Mouse (Mus musculus) 3T3-L1 (cell line): ENCODE measurements around the gene OR5BS1P.
A peak's percentile ranks its signal among the peaks of the same experiment; 100 is the strongest.
"Not testable (repeated sequence)": the region's sequence is repeated elsewhere in the genome, so short reads cannot be mapped to it uniquely, and the experiment has no call there.

Experiments used
- DNase-seq: peaks from one replicate; pipeline ENCODE4 v3.0.0-alpha.2; 2015; ENCODE audit warnings: low read depth, low spot score

The OR5BS1P gene

DNA sequence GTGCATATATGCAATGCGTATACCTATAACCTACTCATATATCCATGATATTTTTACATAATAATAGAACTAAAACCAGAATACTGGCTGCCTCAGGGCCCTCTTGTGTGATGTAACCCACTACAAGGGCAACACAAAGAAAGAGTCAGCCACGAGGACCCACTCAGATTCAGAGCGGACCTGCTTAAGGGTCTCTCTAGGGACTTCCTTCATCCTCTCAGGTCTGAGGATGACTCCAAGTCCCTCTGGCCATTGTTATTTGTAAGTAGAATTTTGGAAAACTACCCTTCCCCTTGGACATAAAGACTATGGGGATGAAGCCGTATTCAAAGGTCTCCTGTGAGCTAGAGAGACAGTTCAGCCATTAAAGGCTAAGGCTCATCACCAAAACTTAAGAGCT is at the start of gene OR5BS1P:
Gene OR5BS1P (plus strand): TSS at position 301 of the 400 bp plus-strand sequence.
- no peak for DNase-seq

DNA sequence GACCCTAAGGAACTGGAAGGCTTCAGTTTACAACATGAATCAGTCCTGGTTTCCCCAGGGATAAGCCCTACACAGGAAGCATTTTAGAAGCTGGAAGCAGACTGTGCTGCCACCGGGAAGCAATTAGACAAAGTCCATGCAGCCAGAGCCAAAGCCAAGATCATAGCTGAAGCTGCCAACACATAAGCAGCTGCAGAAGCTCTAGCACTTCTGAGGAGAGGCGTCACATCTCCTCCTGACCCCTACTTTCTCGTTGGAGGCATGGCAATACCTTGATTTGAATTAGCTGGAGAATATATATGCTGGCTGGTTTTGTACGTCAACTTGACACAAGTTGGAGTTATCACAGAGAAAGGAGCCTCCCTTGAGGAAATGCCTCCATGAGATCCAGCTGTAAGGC is 48.8 kb upstream of the OR5BS1P start:
- no peak for DNase-seq

DNA sequence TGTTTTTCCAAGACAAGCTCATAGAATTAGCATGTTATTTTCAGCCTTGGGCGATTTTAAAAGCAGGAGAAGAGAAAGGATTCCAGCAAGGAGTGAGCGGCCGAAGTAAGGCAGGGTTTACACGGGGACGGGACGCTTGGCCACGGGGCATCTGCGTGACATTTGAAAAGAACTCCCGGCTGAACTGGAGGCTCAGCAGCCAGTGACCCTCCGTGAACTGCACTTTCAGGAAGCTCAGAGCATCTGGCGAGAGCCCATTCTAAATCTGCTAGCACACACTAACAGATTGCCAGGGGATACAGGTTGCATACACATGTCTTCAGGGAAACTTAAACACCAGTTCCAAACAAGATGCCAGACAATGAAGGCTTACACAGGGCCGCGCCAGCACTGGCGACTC is 45.4 kb upstream of the OR5BS1P start:
- no peak for DNase-seq

DNA sequence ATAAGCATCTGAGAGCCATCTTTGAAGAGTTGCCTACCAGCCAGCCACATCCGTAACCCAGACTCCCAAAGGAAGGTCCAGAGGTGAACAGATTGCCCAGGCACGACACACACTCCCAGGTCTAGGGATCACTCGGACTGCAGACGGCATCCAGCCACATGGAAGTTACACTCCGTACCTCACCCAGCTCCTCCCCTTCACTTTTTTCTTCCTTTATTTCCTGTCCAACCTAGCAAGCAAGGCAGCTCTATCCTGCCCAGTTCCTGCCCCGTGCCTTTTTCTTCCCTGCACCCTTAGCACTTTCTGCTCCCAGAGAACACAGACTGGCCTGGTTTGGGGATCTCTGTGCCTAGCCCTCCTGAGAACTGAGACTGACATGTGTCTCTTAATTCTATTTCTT is 44.9 kb upstream of the OR5BS1P start:
- no peak for DNase-seq

DNA sequence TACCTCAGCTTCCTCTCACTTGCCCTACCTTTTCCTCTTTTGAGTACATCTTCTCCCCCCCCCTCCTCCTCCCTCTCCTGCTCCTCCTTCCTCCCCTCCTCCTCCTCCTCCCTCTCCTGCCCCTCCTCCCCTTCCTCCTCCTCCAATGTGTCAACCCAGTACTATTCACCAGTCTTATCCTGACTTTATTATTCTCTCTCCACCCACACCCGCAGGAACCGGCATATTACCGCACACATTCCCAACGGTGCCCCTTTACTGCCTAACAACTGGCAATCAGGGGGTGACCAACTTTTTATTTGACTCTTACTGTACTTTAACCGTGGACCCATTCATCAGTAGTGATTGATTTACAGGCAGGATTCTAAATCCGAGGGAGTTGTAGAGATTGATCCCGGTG is 44.5 kb upstream of the OR5BS1P start:
- no peak for DNase-seq

DNA sequence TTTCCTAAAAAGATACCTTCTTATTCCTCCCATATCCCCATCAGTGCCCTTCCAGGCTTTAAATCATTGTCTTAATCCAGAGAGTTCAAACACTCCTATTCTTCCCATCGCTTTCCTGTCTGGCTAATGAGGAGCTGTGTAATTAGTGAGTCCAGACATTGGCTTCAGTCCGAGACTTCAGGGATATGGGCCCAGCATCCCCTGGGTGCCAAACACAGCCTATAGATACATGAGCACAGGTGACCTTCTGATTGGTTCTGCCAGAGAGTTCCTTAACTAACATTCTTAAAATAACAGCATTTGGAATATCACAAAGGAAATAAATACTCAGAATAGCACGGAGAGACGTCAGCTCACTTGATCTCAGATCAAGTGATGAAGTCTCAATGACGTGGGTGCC is 38.8 kb upstream of the OR5BS1P start, which contains the start of gene Olfr282:
Gene Olfr282 (plus strand): TSS at position 301 of the 400 bp plus-strand sequence.
- DNase-seq: not testable (repeated sequence)

DNA sequence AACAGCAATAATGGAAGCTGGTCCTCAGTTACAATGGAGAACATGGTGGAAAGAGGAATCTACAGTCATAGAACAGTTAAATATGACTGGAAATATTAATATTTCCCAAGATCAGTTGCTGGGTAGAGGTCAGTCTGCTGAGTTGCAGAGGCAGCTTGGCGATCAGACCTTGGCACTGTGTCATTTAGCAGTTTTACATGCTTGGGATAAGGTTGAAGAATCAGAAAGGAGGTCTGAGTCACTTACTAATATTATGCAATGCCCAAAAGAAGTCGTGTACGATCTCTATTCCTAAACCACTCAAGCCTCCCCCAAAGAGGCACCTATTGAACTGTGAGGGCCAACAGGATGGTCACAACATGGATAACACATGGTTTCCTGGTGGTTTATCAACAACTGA is 25.1 kb upstream of the OR5BS1P start:
- no peak for DNase-seq

DNA sequence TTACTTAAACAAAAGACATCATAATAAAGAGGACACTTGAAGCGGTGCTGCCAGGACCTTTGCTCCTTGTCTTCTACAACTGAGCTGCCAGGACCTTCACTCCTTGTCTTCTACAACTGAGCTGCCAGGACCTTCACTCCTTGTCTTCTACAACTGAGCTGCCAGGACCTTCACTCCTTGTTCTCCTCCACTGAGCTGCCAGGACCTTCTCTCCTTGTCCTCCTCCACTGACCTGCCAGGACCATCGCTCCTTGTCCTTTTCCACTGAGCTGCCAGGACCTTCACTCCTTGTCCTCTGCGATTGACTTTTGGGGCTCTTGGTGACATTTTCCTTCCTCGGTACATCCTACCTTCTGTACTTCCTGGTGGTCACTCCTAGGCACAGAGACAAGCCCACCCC is 21.2 kb upstream of the OR5BS1P start:
- DNase-seq: no peak

DNA sequence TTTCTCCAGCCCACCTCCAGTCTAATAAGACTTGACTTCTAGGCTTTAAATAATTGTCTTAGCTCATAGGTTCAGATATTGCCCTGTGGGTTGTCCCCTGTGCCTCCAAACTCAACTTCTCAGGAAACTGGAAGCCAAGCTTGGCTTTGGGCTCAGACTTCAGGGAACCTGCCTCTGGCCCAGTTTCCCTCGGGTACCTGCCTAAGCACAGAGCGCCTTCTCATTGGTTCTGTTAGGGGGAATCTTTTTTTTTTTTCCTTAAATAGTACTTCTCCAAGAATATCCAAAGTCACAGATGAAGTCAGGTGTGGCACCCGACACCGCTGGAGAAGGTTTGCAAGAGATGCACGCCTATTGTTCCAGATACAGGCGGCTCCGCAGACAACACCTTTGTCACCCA is 17.4 kb upstream of the OR5BS1P start, which contains the start of gene Olfr281:
Gene Olfr281 (plus strand): TSS at position 301 of the 400 bp plus-strand sequence.
- DNase-seq: no peak

DNA sequence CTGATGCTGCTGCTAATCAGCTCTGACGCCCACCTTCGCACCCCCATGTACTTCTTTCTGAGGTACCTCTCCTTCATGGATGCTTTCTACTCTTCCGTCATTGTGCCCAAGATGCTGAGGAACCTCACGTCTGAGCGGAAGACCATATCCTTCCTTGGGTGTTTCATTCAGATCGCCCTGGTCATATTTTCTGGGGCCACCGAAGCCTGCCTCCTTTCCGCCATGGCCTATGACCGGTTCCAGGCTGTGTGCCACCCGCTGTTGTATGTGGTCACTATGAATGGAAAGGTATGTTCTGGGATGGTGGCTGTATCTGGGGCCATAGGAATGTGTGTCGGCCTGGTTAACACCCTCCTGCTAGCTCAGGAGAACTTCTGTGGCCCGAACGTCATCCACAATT is 1.8 kb downstream of the OR5BS1P start:
- DNase-seq: no peak

DNA sequence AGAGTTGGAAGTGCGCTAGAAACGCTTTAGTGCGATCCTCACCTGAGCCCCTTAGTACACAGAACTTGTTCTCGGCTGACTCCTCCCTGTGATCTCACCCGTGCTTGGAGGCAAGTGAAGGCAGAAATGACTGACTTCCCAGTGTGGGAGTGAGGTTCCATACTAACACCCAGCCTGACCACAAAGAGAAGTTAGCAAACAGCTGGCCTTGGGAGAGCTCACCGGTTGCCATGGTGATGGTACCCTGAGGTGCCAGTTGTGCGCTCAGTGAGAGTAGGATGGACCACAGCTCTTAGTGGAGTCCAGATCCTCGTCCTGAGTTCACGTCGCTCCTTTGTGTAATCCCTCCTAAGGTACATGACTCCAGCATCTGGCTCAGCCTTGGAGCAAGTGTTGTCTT is 5.3 kb downstream of the OR5BS1P start:
- no peak for DNase-seq

DNA sequence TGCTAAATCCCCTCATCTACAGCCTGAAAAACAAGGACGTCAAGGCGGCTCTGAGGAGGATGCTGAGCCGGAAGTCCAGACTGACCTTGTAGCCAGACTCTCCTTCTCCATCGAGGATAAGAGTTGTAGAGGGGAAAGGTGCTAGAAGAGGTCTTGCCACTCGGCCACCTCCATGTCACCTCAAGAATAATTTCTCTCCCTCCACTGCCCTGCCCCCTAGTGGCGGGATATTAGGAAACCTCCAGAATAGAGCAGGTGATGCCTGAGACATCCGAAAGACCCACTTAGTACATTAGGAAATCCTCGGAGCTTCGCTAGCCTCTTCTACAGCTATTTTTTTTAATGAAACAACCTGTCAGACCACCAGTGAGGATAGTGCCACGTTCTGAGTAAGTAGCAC is 5.7 kb downstream of the OR5BS1P start:
- DNase-seq: peak; percentile 44

DNA sequence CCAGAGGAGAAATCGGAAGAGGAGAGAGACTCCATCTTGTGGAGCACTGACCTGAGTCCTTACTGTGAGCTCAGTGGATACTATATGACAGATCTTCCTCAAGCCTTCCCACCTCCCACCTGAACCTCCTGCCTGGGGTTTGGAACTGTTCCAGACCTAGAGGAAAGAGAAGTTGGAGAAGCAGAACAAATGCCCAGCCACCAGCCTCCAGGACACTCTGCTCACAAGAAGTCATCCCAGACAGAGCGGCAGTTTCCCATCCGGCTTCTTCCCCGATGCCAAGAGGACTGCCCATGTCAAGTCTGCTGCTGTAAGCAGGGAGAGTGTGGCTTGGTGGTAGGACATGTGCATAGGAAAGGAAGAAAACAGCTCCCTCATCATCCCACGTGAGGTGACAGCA is 6.6 kb downstream of the OR5BS1P start:
- no peak for DNase-seq

DNA sequence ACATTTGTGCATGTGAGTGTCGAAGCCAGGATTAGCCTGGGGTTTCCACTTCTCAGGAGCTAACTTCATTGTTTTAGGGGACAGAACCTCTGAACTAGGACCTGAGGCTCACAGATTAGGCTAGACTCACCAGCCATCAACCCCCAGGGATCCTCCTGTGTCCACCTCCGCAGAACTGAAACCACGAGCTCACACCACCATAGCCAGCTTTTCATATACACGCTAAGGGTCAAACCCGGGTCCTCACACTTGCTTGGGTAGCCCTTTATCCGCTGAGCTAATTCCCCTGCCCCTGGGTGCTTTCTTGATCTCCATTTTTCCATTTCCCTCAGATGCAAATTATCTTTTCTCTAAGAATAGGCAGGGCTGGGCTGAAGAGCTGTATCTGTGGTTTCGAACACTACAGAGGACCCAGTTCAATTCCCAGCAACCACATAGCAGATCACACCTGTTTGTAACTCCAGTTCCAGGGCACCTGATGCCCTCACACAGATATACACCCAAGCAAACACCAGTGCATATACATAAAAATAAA is 9.9 kb downstream of the OR5BS1P start:
- DNase-seq: no peak

DNA sequence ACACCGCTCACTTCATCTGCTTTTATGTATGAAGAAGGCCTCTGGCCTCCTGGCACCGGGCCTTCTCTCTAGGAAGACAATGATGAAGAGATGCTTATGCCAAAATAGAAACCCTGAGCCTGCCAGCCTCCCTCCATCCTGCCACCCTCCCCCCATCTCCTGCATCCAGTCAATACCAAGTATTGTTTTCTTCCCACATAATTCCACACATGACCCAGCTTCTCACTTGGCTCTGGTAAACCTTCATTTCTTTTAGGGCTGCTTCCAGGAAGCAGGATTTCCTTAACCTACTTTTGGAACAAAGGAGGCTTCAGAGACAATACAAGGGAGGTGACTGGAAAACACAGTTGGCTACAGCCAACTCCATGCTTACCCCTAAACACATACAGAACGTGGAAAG is 13.0 kb downstream of the OR5BS1P start, which contains the start of gene Lalba:
Gene Lalba (minus strand): TSS at position 21 of the 400 bp plus-strand sequence.
- no peak for DNase-seq

DNA sequence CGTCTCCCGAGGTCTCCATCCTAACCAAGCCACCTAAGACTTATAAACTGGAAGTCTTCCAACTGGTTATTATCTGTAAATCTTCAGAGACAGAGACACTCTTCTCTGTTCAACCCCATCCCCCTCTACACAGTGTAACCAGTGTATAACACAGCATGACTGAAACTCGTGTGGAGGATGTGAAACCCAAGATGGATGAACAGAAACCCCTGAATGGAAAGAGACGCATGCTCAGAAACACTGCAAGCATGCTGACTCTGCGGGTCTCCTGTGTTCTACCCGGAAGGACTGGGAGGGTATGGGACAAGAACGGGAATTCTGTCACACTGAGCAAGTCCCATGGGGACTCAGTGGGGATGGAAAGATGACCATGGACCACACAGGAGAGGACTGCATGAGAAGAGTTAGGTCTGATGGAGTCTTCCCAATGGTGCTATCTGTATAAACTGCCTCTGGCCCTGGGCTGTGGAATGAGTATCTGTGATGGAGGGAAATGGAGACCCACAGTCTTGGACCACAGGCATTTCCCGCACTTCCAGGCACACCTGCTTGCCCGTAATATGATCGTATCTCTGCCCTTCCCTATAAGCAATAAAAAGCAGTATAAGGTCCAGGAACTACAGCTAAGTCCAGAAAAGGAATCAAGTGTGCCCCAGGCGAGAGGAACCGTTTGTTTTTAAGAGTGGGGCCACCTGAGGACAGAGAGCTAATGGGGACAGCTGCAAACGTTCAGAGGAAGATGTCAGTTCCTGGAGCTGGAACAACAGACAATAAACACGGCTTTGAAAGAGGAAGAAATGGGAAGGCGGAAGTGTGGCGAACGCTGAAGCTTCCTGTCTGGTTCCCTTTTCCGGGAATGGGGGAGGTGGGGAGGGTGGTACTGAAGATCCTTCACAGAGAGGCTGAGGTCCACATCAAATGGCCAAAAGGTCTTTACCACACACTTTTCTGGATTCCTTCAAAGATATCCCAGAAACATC is 14.5 kb downstream of the OR5BS1P start:
- no peak for DNase-seq

DNA sequence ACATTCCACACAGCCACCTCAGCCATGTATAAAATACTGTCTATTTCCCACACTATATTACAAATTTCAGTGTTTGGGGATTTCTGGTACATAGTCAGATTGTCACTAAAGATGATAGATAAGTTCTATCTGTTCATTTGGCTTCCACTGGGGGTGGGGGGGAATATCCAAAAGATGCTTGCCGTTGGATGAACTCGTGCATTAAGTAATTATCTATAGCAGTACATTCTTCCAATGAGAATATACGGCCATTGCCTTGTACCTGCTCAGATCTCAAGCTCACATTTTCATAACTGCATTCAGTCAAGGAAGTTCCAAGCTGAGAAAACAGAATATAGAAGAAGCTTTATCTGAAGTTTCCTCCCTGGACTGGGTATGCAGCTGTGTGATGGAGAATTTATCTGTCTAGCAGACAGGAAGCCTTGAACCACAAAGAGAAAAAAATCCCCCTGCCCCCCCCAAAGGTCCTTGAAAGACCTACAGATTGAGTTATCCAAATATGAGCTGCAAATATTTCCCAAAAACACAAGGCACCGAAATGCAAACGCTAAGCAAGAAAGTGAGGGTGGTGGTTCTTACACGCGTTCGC is 16.8 kb downstream of the OR5BS1P start:
- DNase-seq: no peak

DNA sequence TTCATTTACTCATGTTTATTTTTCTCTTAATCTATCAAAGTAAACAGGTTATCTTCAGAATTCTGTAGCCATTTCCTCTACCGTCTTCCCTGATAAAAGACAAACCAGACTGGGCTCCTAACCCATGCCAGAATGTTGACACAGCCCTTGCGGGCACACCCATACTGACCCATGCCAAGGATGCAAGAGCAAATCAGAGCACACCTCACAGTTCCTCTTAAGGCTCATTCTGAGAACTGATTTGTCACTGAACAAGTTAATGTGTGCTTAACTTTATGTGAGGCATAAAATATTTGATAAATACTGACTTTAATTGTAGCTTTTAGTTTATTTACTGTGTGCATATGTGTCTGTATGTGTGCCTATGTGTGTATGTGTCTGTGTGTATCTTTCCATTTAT is 21.6 kb downstream of the OR5BS1P start:
- no peak for DNase-seq

DNA sequence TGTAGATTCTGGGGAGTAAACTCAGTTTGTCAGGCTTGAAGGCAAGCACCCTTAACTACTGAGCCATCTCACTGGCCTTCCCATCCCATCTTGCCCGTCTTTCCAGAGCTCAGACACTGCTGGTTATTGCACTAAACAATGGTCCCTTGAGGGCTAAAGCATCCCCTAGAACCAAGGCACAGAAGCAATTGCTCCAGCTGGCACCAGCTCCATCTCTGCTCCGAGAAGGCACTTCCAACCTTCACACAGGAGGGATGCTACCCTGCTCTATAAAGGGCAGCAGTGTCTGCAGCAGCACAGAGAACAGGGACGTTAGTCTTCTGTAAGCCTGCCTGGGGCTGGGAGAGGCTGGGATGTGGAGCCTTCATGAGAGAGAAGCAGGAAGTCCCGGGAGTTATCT is 22.4 kb downstream of the OR5BS1P start, which contains the start of gene Olfr279:
Gene Olfr279 (plus strand): TSS at position 301 of the 400 bp plus-strand sequence.
- no peak for DNase-seq

DNA sequence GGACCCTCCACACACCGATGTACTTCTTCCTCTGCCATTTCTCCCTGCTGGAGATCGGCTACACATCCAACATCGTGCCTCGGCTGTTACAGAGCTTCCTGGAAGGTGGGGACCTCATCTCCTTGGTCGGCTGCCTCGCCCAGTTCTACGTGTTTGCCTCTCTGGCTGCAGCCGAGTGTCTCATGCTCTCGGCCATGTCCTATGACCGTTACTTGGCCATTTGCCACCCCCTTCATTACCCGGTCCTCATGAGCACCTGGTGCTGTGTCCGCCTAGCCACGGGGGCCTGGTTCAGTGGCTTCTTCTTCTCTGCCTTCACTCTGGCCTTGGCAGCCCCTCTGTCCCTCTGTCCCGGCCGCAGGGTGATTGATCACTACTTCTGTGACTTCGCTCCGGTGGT is 27.9 kb downstream of the OR5BS1P start:
- DNase-seq: no peak

DNA sequence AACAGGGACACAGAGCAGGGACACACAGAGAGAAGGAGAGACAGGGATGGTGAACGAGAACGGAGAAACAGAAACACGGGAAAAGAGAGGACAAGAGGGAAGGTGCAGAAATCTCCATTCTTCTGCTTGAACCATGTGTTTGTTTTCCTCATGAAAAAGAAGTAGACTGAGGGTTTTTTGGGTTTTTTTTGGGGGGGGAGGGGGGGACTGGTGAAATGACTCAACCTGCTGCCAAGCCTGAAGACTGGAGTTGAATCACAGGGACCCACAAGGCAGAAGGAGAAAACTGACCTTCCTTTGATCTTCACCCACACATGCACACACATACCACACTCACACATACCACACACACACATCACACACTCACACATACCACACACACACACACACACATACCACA is 33.6 kb downstream of the OR5BS1P start:
- no peak for DNase-seq

DNA sequence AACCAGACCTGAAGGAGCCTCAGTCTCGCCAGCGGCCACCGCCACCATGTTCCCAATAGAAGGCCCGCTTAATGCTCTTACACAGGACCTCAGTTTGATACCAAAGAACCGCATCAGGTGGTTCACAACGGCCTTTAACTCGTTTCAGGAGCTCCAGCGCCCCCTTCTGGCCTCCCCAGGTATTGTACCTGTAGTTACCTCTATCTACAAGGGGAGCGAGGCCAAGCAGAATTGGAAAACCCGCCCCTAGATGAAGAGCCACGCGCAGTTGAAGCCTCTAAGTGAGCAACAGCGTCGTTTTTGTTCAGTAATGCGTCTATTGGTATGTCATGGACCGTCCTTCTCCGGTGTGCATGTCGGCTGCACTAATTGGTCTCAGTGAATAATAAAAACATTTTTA is 34.8 kb downstream of the OR5BS1P start:
- peak; percentile 69 for DNase-seq
